Mouse (Mus musculus): ENCODE results near the gene Anapc1. TPM values are rescaled to one million over a fixed set of nuclear protein-coding genes. Genes with fewer than 3 reads are reported as not detected.

The Anapc1 gene
- total and polyA plus RNA-seq, 2 experiments from 2014 or later, result 25.2 to 78.5 TPM

- TF ChIP-seq CTCF (IDR thresholded peaks at IDR 0.05; ENCODE audit: low read depth), result no peak
- Histone ChIP-seq H3K36me3 (ENCODE audit: insufficient read depth) (no peaks in the 10 kb centered on the region), H3K9me3 (ENCODE audit: low read length) (no peaks in the 10 kb centered on the region), H3K4me3 (ENCODE audit: low read depth, low read length) (no peak overlapping the region), H3K4me2 (ENCODE audit: low read depth) (no peak overlapping the region), H3K9ac (no peak overlapping the region), H3K27me3 (ENCODE audit: insufficient read depth, low read length) (no peaks in the 10 kb centered on the region), H3K4me1 (ENCODE audit: insufficient read depth) (no peaks in the 10 kb centered on the region), H3K27ac (ENCODE audit: low read depth, low read length) (no peak overlapping the region)
- ATAC-seq (no peak), DNase-seq (no peak)
- WGBS, result 75% methylated on average over 4 of the region's 4 CpGs
Measured at GRCm38 (mm10) chr2:128571001-128571400, 116.2 kb downstream of the Anapc1 start.

GRCm38 (mm10) chr2:128568490-128568889 is 118.7 kb downstream of the Anapc1 start:
- WGBS, result 84% methylated on average over 4 of the region's 4 CpGs
- H3K9me3 ChIP-seq (ENCODE audit: low read length), result no peaks in the 10 kb centered on the region

GRCm38 (mm10) chr2:128568018-128568417 is 119.2 kb downstream of the Anapc1 start:
- no peaks in the 10 kb centered on the region for H3K4me1 ChIP-seq (ENCODE audit: insufficient read depth)
- H3K36me3 ChIP-seq (ENCODE audit: insufficient read depth), result no peaks in the 10 kb centered on the region
- no peak for TF ChIP-seq CTCF (IDR thresholded peaks at IDR 0.05; ENCODE audit: low read depth)
- ATAC-seq (no peak), DNase-seq (no peak)
- H3K27ac ChIP-seq (ENCODE audit: low read depth, low read length), result no peak overlapping the region
- no peaks in the 10 kb centered on the region for H3K9me3 ChIP-seq (ENCODE audit: low read length)
- 85% methylated on average over 6 of the region's 6 CpGs for WGBS
- no peak overlapping the region for H3K4me2 ChIP-seq (ENCODE audit: low read depth)
- no peak overlapping the region for H3K4me3 ChIP-seq (ENCODE audit: low read depth, low read length)
- H3K9ac ChIP-seq, result no peak overlapping the region
- no peaks in the 10 kb centered on the region for H3K27me3 ChIP-seq (ENCODE audit: insufficient read depth, low read length)

More at GRCm38 (mm10) chr2:128568490-128568889, 118.7 kb downstream of the Anapc1 start:
- TF ChIP-seq CTCF (IDR thresholded peaks at IDR 0.05; ENCODE audit: low read depth), result no peak
- Histone ChIP-seq H3K27me3 (ENCODE audit: insufficient read depth, low read length) (no peaks in the 10 kb centered on the region), H3K4me1 (ENCODE audit: insufficient read depth) (no peaks in the 10 kb centered on the region), H3K4me2 (ENCODE audit: low read depth) (no peak overlapping the region), H3K9ac (no peak overlapping the region), H3K36me3 (ENCODE audit: insufficient read depth) (no peaks in the 10 kb centered on the region), H3K4me3 (ENCODE audit: low read depth, low read length) (no peak overlapping the region), H3K27ac (ENCODE audit: low read depth, low read length) (no peak overlapping the region)
- ATAC-seq (no peak), DNase-seq (no peak)

GRCm38 (mm10) chr2:128566304-128567147 is 120.7 kb downstream of the Anapc1 start:
- 69% methylated on average over 10 of the region's 10 CpGs for WGBS
- TF ChIP-seq CTCF (IDR thresholded peaks at IDR 0.05; ENCODE audit: low read depth), result peak; percentile 29
- Histone ChIP-seq H3K4me2 (ENCODE audit: low read depth) (no peak overlapping the region), H3K36me3 (ENCODE audit: insufficient read depth) (no peaks in the 10 kb centered on the region), H3K27me3 (ENCODE audit: insufficient read depth, low read length) (no peaks in the 10 kb centered on the region), H3K9me3 (ENCODE audit: low read length) (no peaks in the 10 kb centered on the region), H3K27ac (ENCODE audit: low read depth, low read length) (no peak overlapping the region), H3K9ac (no peak overlapping the region), H3K4me3 (ENCODE audit: low read depth, low read length) (no peak overlapping the region), H3K4me1 (ENCODE audit: insufficient read depth) (no peaks in the 10 kb centered on the region)
- peak; percentile 45; the same call in 1 of the 2 replicates for ATAC-seq
- no peak for DNase-seq

- Histone ChIP-seq H3K4me1 (ENCODE audit: insufficient read depth) (no peaks in the 10 kb centered on the region), H3K27me3 (ENCODE audit: insufficient read depth, low read length) (no peaks in the 10 kb centered on the region), H3K36me3 (ENCODE audit: insufficient read depth) (no peaks in the 10 kb centered on the region), H3K9me3 (ENCODE audit: low read length) (no peaks in the 10 kb centered on the region), H3K4me3 (ENCODE audit: low read depth, low read length) (no peak overlapping the region), H3K4me2 (ENCODE audit: low read depth) (no peak overlapping the region), H3K27ac (ENCODE audit: low read depth, low read length) (no peak overlapping the region), H3K9ac (no peak overlapping the region)
- WGBS, result 65% methylated on average over 8 of the region's 8 CpGs
- TF ChIP-seq CTCF (IDR thresholded peaks at IDR 0.05; ENCODE audit: low read depth), result no peak
- DNase-seq (no peak), ATAC-seq (no peak)
Measured at GRCm38 (mm10) chr2:128565904-128566303, 121.3 kb downstream of the Anapc1 start.

GRCm38 (mm10) chr2:128564195-128564594 is 123.0 kb downstream of the Anapc1 start:
- ATAC-seq (no peak), DNase-seq (no peak)
- no peak; the same call in 1 of the 2 replicates for TF ChIP-seq CTCF (IDR thresholded peaks at IDR 0.05; ENCODE audit: low read depth)
- H3K4me1 ChIP-seq (ENCODE audit: insufficient read depth), result no peaks in the 10 kb centered on the region
- no peaks in the 10 kb centered on the region for H3K9me3 ChIP-seq (ENCODE audit: low read length)
- 86% methylated on average over 3 of the region's 3 CpGs for WGBS
- H3K4me2 ChIP-seq (ENCODE audit: low read depth), result no peak overlapping the region
- no peak overlapping the region for H3K4me3 ChIP-seq (ENCODE audit: low read depth, low read length)
- no peak overlapping the region for H3K27ac ChIP-seq (ENCODE audit: low read depth, low read length)
- H3K9ac ChIP-seq, result no peak overlapping the region
- no peaks in the 10 kb centered on the region for H3K27me3 ChIP-seq (ENCODE audit: insufficient read depth, low read length)
- H3K36me3 ChIP-seq (ENCODE audit: insufficient read depth), result no peaks in the 10 kb centered on the region

Other genes with a start within 250 kb of the Anapc1 start
- gene Spdye4c, start 96.2 kb downstream of the Anapc1 start, total RNA-seq (2014; rRNA removed), result not detected in 2 replicates
- gene Spdye4c, start 96.2 kb downstream of the Anapc1 start, polyA plus RNA-seq (2015; fragmentation: Nextera tagmentation; extraction: Ambion mirVana), result not detected in 2 replicates
- 4.0 and 6.1 TPM in 2 replicates for gene Mertk, start 11.6 kb upstream of the Anapc1 start, total RNA-seq (2014; rRNA removed)
- 0.78 and 1.7 TPM in 2 replicates for gene Mertk, start 11.6 kb upstream of the Anapc1 start, polyA plus RNA-seq (2015; fragmentation: Nextera tagmentation; extraction: Ambion mirVana)
- gene Tmem87b, start 130.7 kb upstream of the Anapc1 start, total RNA-seq (2014; rRNA removed), result 28.9 and 40.7 TPM in 2 replicates
- 22.4 and 34.3 TPM in 2 replicates for gene Tmem87b, start 130.7 kb upstream of the Anapc1 start, polyA plus RNA-seq (2015; fragmentation: Nextera tagmentation; extraction: Ambion mirVana)
- 2.6 and 3.8 TPM in 2 replicates for gene Fbln7, start 175.6 kb upstream of the Anapc1 start, total RNA-seq (2014; rRNA removed)
- gene Fbln7, start 175.6 kb upstream of the Anapc1 start, polyA plus RNA-seq (2015; fragmentation: Nextera tagmentation; extraction: Ambion mirVana), result 2.3 and 2.6 TPM in 2 replicates

All from forebrain, postnatal 0 days (tissue).